Mouse (Mus musculus) myocyte (in vitro differentiated cells): ENCODE data around the gene Cd300a. TPM values are rescaled to one million over a fixed set of nuclear protein-coding genes. Genes with fewer than 3 reads are reported as not detected.

Experiments used
- H3K27me3 ChIP-seq: one replicate; pipeline ENCODE4 v1.6.1; 2011; ENCODE audit not compliant: control insufficient read depth, insufficient read depth, insufficient read length
- H3K36me3 ChIP-seq: one replicate; pipeline ENCODE4 v1.6.1; 2011; ENCODE audit not compliant: control insufficient read depth, insufficient read depth
- H3K4me2 ChIP-seq: one replicate; pipeline ENCODE4 v1.6.1; 2011; ENCODE audit warnings: low read depth, control low read depth
- H3K4me3 ChIP-seq: one replicate; pipeline ENCODE4 v1.5.1; 2011; ENCODE audit warnings: mild to moderate bottlenecking, control low read depth, moderate library complexity
- H3K79me2 ChIP-seq: one replicate; pipeline ENCODE4 v1.6.1; 2011; ENCODE audit not compliant: control insufficient read depth, insufficient read depth
- H3ac ChIP-seq: one replicate; pipeline ENCODE4 v1.6.1; 2011; ENCODE audit not compliant: control insufficient read depth, insufficient read length
- CEBPB ChIP-seq: IDR thresholded peaks from 2 replicates; pipeline ENCODE4 v1.6.1; 2011; ENCODE audit warnings: mild to moderate bottlenecking, moderate library complexity; ENCODE audit not compliant: poor library complexity, insufficient read depth, severe bottlenecking
- E2F4 ChIP-seq: IDR thresholded peaks from one replicate; pipeline ENCODE4 v1.6.1; 2011; ENCODE audit warnings: mild to moderate bottlenecking, control low read depth, moderate library complexity; ENCODE audit not compliant: insufficient read depth
- MAX ChIP-seq: IDR thresholded peaks from one replicate; pipeline ENCODE4 v1.6.1; 2011; ENCODE audit warnings: low read depth, mild to moderate bottlenecking, control low read depth
- MYOD1 ChIP-seq, 3 experiments: IDR thresholded peaks; one replicate each; pipeline ENCODE4 v1.6.1; 2011; ENCODE audit warnings: control low read depth in 2 of 3, low read depth in 2 of 3, mild to moderate bottlenecking in 2 of 3, moderate library complexity in 1 of 3; ENCODE audit not compliant: insufficient read length in 2 of 3, control insufficient read depth in 1 of 3
- MYOG ChIP-seq, 3 experiments: IDR thresholded peaks; one replicate each; pipeline ENCODE4 v1.6.1; 2011; ENCODE audit warnings: control low read depth in 2 of 3, low read depth in 2 of 3, mild to moderate bottlenecking in 2 of 3; ENCODE audit not compliant: insufficient read length in 2 of 3, control insufficient read depth in 1 of 3, insufficient read depth in 1 of 3
- POLR2A ChIP-seq: IDR thresholded peaks from one replicate; pipeline ENCODE4 v1.6.1; 2011; ENCODE audit warnings: low read depth, mild to moderate bottlenecking, control low read depth, moderate library complexity; ENCODE audit not compliant: insufficient read length
- POLR2AphosphoS2 ChIP-seq: IDR thresholded peaks from one replicate; pipeline ENCODE4 v1.6.1; 2011; ENCODE audit warnings: low read depth, control low read depth; ENCODE audit not compliant: insufficient read length
- REST ChIP-seq: IDR thresholded peaks from one replicate; pipeline ENCODE4 v1.6.1; 2011; ENCODE audit warnings: mild to moderate bottlenecking, control low read depth, moderate library complexity; ENCODE audit not compliant: insufficient read depth, insufficient read length
- SRF ChIP-seq: IDR thresholded peaks from one replicate; pipeline ENCODE4 v1.6.1; 2011; ENCODE audit warnings: low read depth; ENCODE audit not compliant: control insufficient read depth, insufficient read length
- TCF12 ChIP-seq: IDR thresholded peaks from one replicate; pipeline ENCODE4 v1.6.1; 2011; ENCODE audit warnings: mild to moderate bottlenecking, control low read depth; ENCODE audit not compliant: poor library complexity, insufficient read depth, severe bottlenecking
- TCF3 ChIP-seq: IDR thresholded peaks from one replicate; pipeline ENCODE4 v1.6.1; 2011; ENCODE audit warnings: low read depth, control low read depth; ENCODE audit not compliant: insufficient read length
- USF1 ChIP-seq: IDR thresholded peaks from one replicate; pipeline ENCODE4 v1.6.1; 2011; ENCODE audit warnings: low read depth, mild to moderate bottlenecking, control low read depth, moderate library complexity
- polyA plus RNA-seq: library from polyadenylated mRNA; unstranded; fragments of >200 nt; fragmentation: generic; extraction: Trizol; gene quantifications from one replicate; pipeline ENCODE4 v1.2.1, GENCODE M21; 2012; ENCODE audit warnings: missing spikeins

Cd300a gene
- polyA plus RNA-seq, 1 experiment: 0.40 TPM

GRCm38 (mm10) chr11:114884380-114885100, 5.3 kb upstream of the Cd300a start:
- H3K4me2 ChIP-seq: no peak overlapping the region
- TF ChIP-seq POLR2AphosphoS2 (no peak), CEBPB (no peak), TCF3 (no peak), TCF12 (no peak), MAX (no peak), MYOD1 (IDR thresholded peaks at IDR 0.05; ENCODE audit: control insufficient read depth in 1 of 3, insufficient read length in 2 of 3, low read depth in 2 of 3) (no peak), USF1 (no peak), POLR2A (no peak), REST (no peak), E2F4 (no peak), SRF (no peak), MYOG (IDR thresholded peaks at IDR 0.05; ENCODE audit: control insufficient read depth in 1 of 3, insufficient read depth in 1 of 3, insufficient read length in 2 of 3, low read depth in 2 of 3) (no peak)

GRCm38 (mm10) chr11:114890542-114890941, 701 bp downstream of the Cd300a start:
- Histone ChIP-seq H3K4me2 (peak overlapping the region; percentile 18), H3K36me3 (no peaks in the 10 kb centered on the region), H3ac (no peak overlapping the region), H3K4me3 (no peak overlapping the region), H3K79me2 (no peaks in the 10 kb centered on the region), H3K27me3 (no peaks in the 10 kb centered on the region)
- TF ChIP-seq TCF3 (no peak), E2F4 (no peak), USF1 (no peak), MYOD1 (IDR thresholded peaks at IDR 0.05; ENCODE audit: control insufficient read depth in 1 of 3, insufficient read length in 2 of 3, low read depth in 2 of 3) (peak in 1 of 3 experiments; percentile 26), TCF12 (no peak), MYOG (IDR thresholded peaks at IDR 0.05; ENCODE audit: control insufficient read depth in 1 of 3, insufficient read depth in 1 of 3, insufficient read length in 2 of 3, low read depth in 2 of 3) (peak in 2 of 3 experiments; percentile 27 to 60)

More at GRCm38 (mm10) chr11:114884380-114885100, 5.3 kb upstream of the Cd300a start:
- Histone ChIP-seq H3K27me3 (no peaks in the 10 kb centered on the region), H3ac (no peak overlapping the region), H3K36me3 (no peaks in the 10 kb centered on the region), H3K79me2 (no peaks in the 10 kb centered on the region), H3K4me3 (no peak overlapping the region)

- Histone ChIP-seq H3K36me3 (no peaks in the 10 kb centered on the region), H3K27me3 (no peaks in the 10 kb centered on the region), H3K4me3 (no peak overlapping the region), H3K79me2 (no peaks in the 10 kb centered on the region), H3K4me2 (no peak overlapping the region), H3ac (no peak overlapping the region)
- TF ChIP-seq REST (no peak), CEBPB (no peak), MAX (no peak), MYOD1 (IDR thresholded peaks at IDR 0.05; ENCODE audit: control insufficient read depth in 1 of 3, insufficient read length in 2 of 3, low read depth in 2 of 3) (no peak), TCF3 (no peak), MYOG (IDR thresholded peaks at IDR 0.05; ENCODE audit: control insufficient read depth in 1 of 3, insufficient read depth in 1 of 3, insufficient read length in 2 of 3, low read depth in 2 of 3) (no peak), TCF12 (no peak), POLR2A (no peak)
Measured at GRCm38 (mm10) chr11:114896085-114896484, 6.2 kb downstream of the Cd300a start.

- Histone ChIP-seq H3K27me3 (no peaks in the 10 kb centered on the region), H3K4me3 (no peak overlapping the region), H3ac (no peak overlapping the region), H3K36me3 (no peaks in the 10 kb centered on the region), H3K4me2 (no peak overlapping the region), H3K79me2 (no peaks in the 10 kb centered on the region)
- TF ChIP-seq CEBPB (no peak), TCF12 (no peak), USF1 (peak; percentile 15)
Measured at GRCm38 (mm10) chr11:114898026-114898425, 8.2 kb downstream of the Cd300a start.

GRCm38 (mm10) chr11:114903224-114903623, 13.4 kb downstream of the Cd300a start:
- Histone ChIP-seq H3K4me3 (no peak overlapping the region), H3K4me2 (peak overlapping the region; percentile 44), H3K79me2 (no peaks in the 10 kb centered on the region), H3ac (no peak overlapping the region), H3K36me3 (no peaks in the 10 kb centered on the region), H3K27me3 (no peaks in the 10 kb centered on the region)
- TF ChIP-seq MYOD1 (IDR thresholded peaks at IDR 0.05; ENCODE audit: control insufficient read depth in 1 of 3, insufficient read length in 2 of 3, low read depth in 2 of 3) (no peak), REST (no peak), MAX (no peak), TCF3 (no peak), E2F4 (no peak), SRF (no peak), USF1 (no peak), MYOG (IDR thresholded peaks at IDR 0.05; ENCODE audit: control insufficient read depth in 1 of 3, insufficient read depth in 1 of 3, insufficient read length in 2 of 3, low read depth in 2 of 3) (no peak), TCF12 (no peak), POLR2A (no peak), POLR2AphosphoS2 (no peak), CEBPB (no peak)
